Mouse (Mus musculus) hindbrain, embryonic 11.5 days (tissue): ENCODE results near the gene Dgkq. TPM values are rescaled to one million over a fixed set of nuclear protein-coding genes. Genes with fewer than 3 reads are reported as not detected.

Experiments used
- ATAC-seq: fragments of 200-750 bp; cut with Nextera tagmentation; 2 replicates; pipeline ENCODE4 v1.8.0; 2017; ENCODE audit warnings: mild to moderate bottlenecking, moderate TSS enrichment, moderate library complexity; ENCODE audit not compliant: low FRiP score
- DNase-seq: peaks from one replicate; pipeline ENCODE4 v3.0.0-alpha.2; 2015; ENCODE audit warnings: low spot score
- H3K27ac ChIP-seq: fragments of 300-500 bp; sonication (generic); 2 replicates; pipeline ENCODE4 v1.5.1; 2014; ENCODE audit warnings: mild to moderate bottlenecking, low read depth, low read length
- H3K27me3 ChIP-seq: fragments of 300-500 bp; sonication (generic); 2 replicates; pipeline ENCODE4 v1.6.1; 2014; ENCODE audit warnings: mild to moderate bottlenecking, low read length, moderate library complexity, mixed read lengths; ENCODE audit not compliant: control insufficient read depth, insufficient read depth
- H3K36me3 ChIP-seq: fragments of 300-500 bp; sonication (generic); 2 replicates; pipeline ENCODE4 v1.6.1; 2014; ENCODE audit warnings: mild to moderate bottlenecking, low read length, moderate library complexity, mixed read lengths; ENCODE audit not compliant: control insufficient read depth, insufficient read depth
- H3K4me1 ChIP-seq: fragments of 300-500 bp; sonication (generic); replicated peaks from 2 replicates; pipeline ENCODE4 v1.6.1; 2014; ENCODE audit warnings: low read length, mixed read lengths; ENCODE audit not compliant: control insufficient read depth, insufficient read depth
- H3K4me2 ChIP-seq: fragments of 300-500 bp; sonication (generic); replicated peaks from 2 replicates; pipeline ENCODE4 v1.6.1; 2014; ENCODE audit warnings: mild to moderate bottlenecking, low read depth, low read length
- H3K4me3 ChIP-seq: fragments of 300-500 bp; sonication (generic); 2 replicates; pipeline ENCODE4 v1.5.1; 2014; ENCODE audit warnings: low read depth, low read length
- H3K9ac ChIP-seq: fragments of 300-500 bp; sonication (generic); 2 replicates; pipeline ENCODE4 v1.6.1; 2014; ENCODE audit warnings: low read depth, low read length
- H3K9me3 ChIP-seq: fragments of 300-500 bp; sonication (generic); 2 replicates; pipeline ENCODE4 v1.6.1; 2016; ENCODE audit warnings: low read length; ENCODE audit not compliant: control insufficient read depth
- WGBS: fragments of 180-500 bp; shearing (Covaris S2); extraction: QIAGEN DNeasy Blood & Tissue Kit; methylation state at CpG from one replicate; pipeline ENCODE4 v1.1.7; 2014; 5-methylcytosine and 5-hydroxymethylcytosine counted together
- polyA plus RNA-seq: library from polyadenylated mRNA; unstranded; fragments of >200 nt; fragmentation: Nextera tagmentation; extraction: Ambion mirVana; gene quantifications from 2 replicates; pipeline ENCODE4 v1.2.1, GENCODE M21; 2014

Gene Dgkq
- polyA plus RNA-seq, 1 experiment from 2014 or later, result 8.2 TPM

DNA sequence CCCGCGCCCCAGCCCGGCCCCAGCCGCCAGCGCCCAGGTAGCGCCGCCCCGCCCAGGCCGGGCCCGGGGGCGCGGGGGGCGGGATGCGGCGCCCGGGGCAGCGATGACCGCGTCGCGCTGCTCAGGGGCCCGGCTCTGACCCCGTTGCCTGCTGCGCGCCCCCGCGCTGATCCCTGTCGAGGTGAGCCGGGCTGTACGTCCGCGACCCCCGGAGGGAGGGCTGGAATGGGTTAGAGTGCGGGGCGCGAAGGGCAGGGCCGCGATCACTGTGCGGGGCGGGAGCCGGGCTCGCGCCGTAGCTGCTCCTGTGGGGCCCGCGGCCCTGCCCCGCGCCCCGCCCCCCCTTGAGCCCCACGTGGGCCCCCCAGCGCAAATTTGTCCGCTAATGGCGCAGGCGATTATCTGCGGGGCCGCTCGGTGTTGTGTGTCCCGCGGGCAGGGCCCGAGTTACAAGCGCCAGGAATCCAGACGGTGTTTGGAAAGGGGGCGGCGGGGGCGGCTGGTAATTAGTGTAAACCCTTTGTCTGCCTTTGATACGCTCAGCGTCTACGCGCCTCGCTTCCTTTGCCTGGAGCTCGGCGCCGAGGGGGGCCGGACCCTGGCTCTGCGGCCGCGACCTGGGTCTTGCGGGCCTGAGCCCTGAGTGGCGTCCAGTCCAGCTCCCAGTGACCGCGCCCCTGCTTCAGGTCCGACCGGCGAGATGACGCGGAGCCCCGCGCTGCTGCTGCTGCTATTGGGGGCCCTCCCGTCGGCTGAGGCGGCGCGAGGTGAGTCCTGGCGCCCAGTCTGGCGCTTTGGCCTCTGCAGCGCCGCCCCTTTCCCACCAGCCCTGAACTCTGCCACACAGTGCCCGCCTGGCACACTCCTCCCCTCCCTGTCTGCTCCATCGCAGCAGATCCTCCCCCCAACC is 25.1 kb upstream of the Dgkq start:
- under 1% methylated on average over 71 of the region's 99 CpGs for WGBS
- DNase-seq, result peak; percentile 55
- peaks cover 5% of the 10 kb centered on the region for H3K4me1 ChIP-seq
- H3K4me3 ChIP-seq, result peak overlapping the region; percentile 83
- ATAC-seq, result peak; percentile 66
- H3K27ac ChIP-seq, result peak overlapping the region; percentile 24; the same call in 1 of the 2 replicates
- peak overlapping the region; percentile 90 for H3K4me2 ChIP-seq
- no peaks in the 10 kb centered on the region for H3K9me3 ChIP-seq
- H3K9ac ChIP-seq, result peak overlapping the region; percentile 68
- H3K27me3 ChIP-seq, result peaks cover 7% of the 10 kb centered on the region
- H3K36me3 ChIP-seq, result no peaks in the 10 kb centered on the region

- Histone ChIP-seq H3K36me3 (no peaks in the 10 kb centered on the region), H3K9ac (peak overlapping the region; percentile 68), H3K4me3 (peak overlapping the region; percentile 83), H3K4me2 (peak overlapping the region; percentile 90), H3K9me3 (no peaks in the 10 kb centered on the region), H3K27ac (no peak overlapping the region), H3K27me3 (peaks cover 7% of the 10 kb centered on the region), H3K4me1 (peaks cover 5% of the 10 kb centered on the region)
- under 1% methylated on average over 28 of the region's 43 CpGs for WGBS
- peak; percentile 92 for DNase-seq
- ATAC-seq, result peak; percentile 95
Observed at GRCm38 (mm10) chr5:108693872-108694288, 24.4 kb upstream of the Dgkq start.

- H3K27ac ChIP-seq, result no peak within 1 kb of the TSS
- peak within 1 kb of the TSS; percentile 33 for H3K4me2 ChIP-seq
- peaks cover 7% of the 10 kb centered on the region for H3K27me3 ChIP-seq
- no peaks in the 10 kb centered on the region for H3K9me3 ChIP-seq
- no peak for ATAC-seq
- 3% methylated on average over 15 of the region's 18 CpGs for WGBS
- 0 out of 2 replicates have a peak within 1 kb of the TSS, but pooled peaks have one; percentile 83 for H3K4me3 ChIP-seq
- H3K4me1 ChIP-seq, result no peaks in the 10 kb centered on the region; the same call in 1 of the 2 replicates
- H3K36me3 ChIP-seq, result no peaks in the 10 kb centered on the region
- peak; percentile 61 for DNase-seq
- H3K9ac ChIP-seq, result no peak within 1 kb of the TSS
Observed at GRCm38 (mm10) chr5:108692271-108692670, 22.8 kb upstream of the Dgkq start, which contains the start of gene Fgfrl1. Gene Fgfrl1 (plus strand): TSS chr5:108692382.

DNA sequence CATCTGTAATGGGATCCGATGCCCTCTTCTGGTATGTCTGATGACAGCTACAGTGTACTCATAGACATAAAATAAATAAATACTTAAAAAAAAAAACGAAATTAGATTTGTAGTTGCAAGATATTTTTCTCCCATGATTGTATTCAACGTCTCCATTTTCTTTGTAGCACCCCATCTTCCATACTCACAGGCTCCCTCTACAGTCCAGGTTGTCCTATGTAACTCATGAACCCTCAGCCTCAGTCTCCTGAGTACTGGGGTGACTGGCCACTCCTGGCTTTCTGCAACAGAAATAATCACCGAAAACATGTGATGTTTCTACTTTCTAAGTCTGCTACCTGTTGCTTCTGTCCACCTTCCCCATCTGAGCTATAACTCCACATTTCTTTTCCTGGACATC is 21.7 kb upstream of the Dgkq start:
- DNase-seq (no peak), ATAC-seq (no peak)
- no peaks in the 10 kb centered on the region; the same call in 1 of the 2 replicates for H3K4me1 ChIP-seq
- no peaks in the 10 kb centered on the region for H3K9me3 ChIP-seq
- no peak overlapping the region for H3K9ac ChIP-seq
- H3K27me3 ChIP-seq, result peaks cover 7% of the 10 kb centered on the region
- WGBS, result 74% methylated on average over 4 of the region's 4 CpGs
- no peaks in the 10 kb centered on the region for H3K36me3 ChIP-seq
- H3K4me2 ChIP-seq, result no peak overlapping the region
- no peak overlapping the region for H3K4me3 ChIP-seq
- H3K27ac ChIP-seq, result no peak overlapping the region

- ATAC-seq (no peak), DNase-seq (no peak)
- 74% methylated on average over 5 of the region's 5 CpGs for WGBS
- Histone ChIP-seq H3K27me3 (peaks cover 7% of the 10 kb centered on the region), H3K4me3 (no peak overlapping the region), H3K27ac (no peak overlapping the region), H3K9ac (no peak overlapping the region), H3K4me2 (no peak overlapping the region), H3K9me3 (no peaks in the 10 kb centered on the region), H3K36me3 (no peaks in the 10 kb centered on the region), H3K4me1 (no peaks in the 10 kb centered on the region)
Observed at GRCm38 (mm10) chr5:108689091-108689490, 19.6 kb upstream of the Dgkq start.

DNA sequence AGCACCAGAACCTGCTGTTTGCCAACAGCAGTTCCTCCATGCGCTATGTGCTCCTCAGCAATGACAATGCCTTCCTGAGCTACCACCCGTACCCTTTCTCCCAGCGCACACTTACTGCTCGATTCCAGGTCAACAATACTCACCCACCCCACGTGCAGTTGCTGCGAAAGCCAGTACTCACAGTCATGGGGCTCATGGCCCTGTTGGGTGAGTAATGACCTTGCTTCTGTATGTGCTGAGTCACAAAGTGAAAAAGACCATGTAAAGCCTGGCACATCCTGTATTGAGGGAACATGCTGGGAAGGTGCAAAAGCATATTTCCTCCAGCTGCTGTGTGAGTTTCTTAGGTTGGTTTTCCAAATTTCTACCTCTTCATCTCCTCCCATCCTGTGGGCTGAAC is 11.4 kb upstream of the Dgkq start:
- Histone ChIP-seq H3K4me2 (no peak overlapping the region), H3K4me1 (0 out of 2 replicates have a peak, but pooled peaks cover 4% of the 10 kb centered on the region), H3K9me3 (no peaks in the 10 kb centered on the region), H3K9ac (no peak overlapping the region), H3K27ac (no peak overlapping the region), H3K36me3 (no peaks in the 10 kb centered on the region), H3K27me3 (no peaks in the 10 kb centered on the region), H3K4me3 (no peak overlapping the region)
- DNase-seq (no peak), ATAC-seq (no peak)
- 92% methylated on average over 6 of the region's 6 CpGs for WGBS

DNA sequence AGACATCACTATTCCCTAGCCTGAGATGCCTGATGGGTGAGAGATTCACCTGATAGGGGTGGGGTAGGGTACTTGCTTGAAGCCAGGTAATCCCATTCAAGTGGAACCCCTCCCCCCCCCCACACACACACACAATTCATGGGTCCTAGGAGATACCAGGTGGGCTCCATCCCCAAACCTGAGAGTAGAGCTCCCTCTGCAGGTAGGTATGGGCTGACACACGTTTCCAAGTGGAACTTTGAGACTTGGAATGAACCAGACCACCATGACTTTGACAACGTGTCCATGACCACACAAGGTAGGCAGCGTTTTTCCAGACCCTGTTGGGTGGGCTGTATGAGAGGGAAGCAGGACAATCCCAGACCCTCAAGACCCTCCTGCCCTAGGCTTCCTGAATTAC is 10.4 kb upstream of the Dgkq start:
- Histone ChIP-seq H3K9me3 (no peaks in the 10 kb centered on the region), H3K27me3 (no peaks in the 10 kb centered on the region), H3K27ac (no peak overlapping the region), H3K4me2 (no peak overlapping the region), H3K9ac (no peak overlapping the region), H3K4me1 (0 out of 2 replicates have a peak, but pooled peaks cover 4% of the 10 kb centered on the region), H3K4me3 (no peak overlapping the region), H3K36me3 (no peaks in the 10 kb centered on the region)
- 66% methylated on average over 3 of the region's 3 CpGs for WGBS
- ATAC-seq, result no peak
- DNase-seq, result no peak

- WGBS, result 89% methylated on average over 6 of the region's 6 CpGs
- H3K27me3 ChIP-seq, result no peaks in the 10 kb centered on the region
- 0 out of 2 replicates have a peak, but pooled peaks cover 4% of the 10 kb centered on the region for H3K4me1 ChIP-seq
- DNase-seq (no peak), ATAC-seq (no peak)
- no peak overlapping the region for H3K27ac ChIP-seq
- H3K9ac ChIP-seq, result no peak overlapping the region
- H3K4me2 ChIP-seq, result no peak overlapping the region
- no peaks in the 10 kb centered on the region for H3K9me3 ChIP-seq
- H3K36me3 ChIP-seq, result no peaks in the 10 kb centered on the region
- no peak overlapping the region for H3K4me3 ChIP-seq
Observed at GRCm38 (mm10) chr5:108678296-108678854, 8.9 kb upstream of the Dgkq start.
